18 mouse cellular contexts compared by ENCODE assay signal in genomic region chr2:69673723-69674122, GRCm38 (mm10). TPM values are rescaled to one million over a fixed set of nuclear protein-coding genes. Genes with fewer than 3 reads are reported as not detected.
DNase-seq lines count a peak whose midpoint lies in the region; ATAC-seq and TF ChIP-seq lines count a peak whose summit lies in the region.
"Had no signal": no experiment of that assay in that cellular context is flagged by ENCODE, and none has a peak within 500 bp of the region (broad histone marks: within the 10 kb centered on the region; RNA-seq: fewer than 3 reads in every experiment).

No protein-coding gene starts in this region.

- no peak overlapping the region for H3K9ac ChIP-seq in heart, adult 2 months (ENCODE audit: low read depth, low read length)
- H3K9ac ChIP-seq in heart, postnatal 0 days (replicated peaks; ENCODE audit: low read depth, low read length): peak overlapping the region; percentile 72
- no peak overlapping the region for H3K9ac ChIP-seq in hindbrain, embryonic 13.5 days
- H3K9ac ChIP-seq: hindbrain, embryonic 14.5 days had no signal

- H3K4me2 ChIP-seq in heart, postnatal 0 days (ENCODE audit: low read depth, low read length): peak overlapping the region; percentile 67
- no peak overlapping the region for H3K4me2 ChIP-seq in hindbrain, embryonic 13.5 days
- H3K4me2 ChIP-seq: hindbrain, embryonic 14.5 days; liver, embryonic 11.5 days had no signal

- no peak for ATAC-seq in heart, postnatal 0 days (ENCODE audit: insufficient read depth, low read depth)
- ATAC-seq in hindbrain, embryonic 13.5 days (ENCODE audit: low FRiP score): no peak
- ATAC-seq: midbrain, embryonic 16.5 days had no signal

- TF ChIP-seq EP300 in heart, adult 2 months (IDR thresholded peaks at IDR 0.05; ENCODE audit: insufficient read depth, low read depth, low read length): no peak
- TF ChIP-seq EP300 in heart, postnatal 0 days (IDR thresholded peaks at IDR 0.05; ENCODE audit: low read depth): no peak

- H3K4me1 ChIP-seq in heart, adult 2 months (ENCODE audit: control insufficient read depth, insufficient read depth, low read length): no peaks in the 10 kb centered on the region
- peaks cover 3% of the 10 kb centered on the region; the same call in 1 of the 2 replicates for H3K4me1 ChIP-seq in heart, postnatal 0 days (ENCODE audit: control insufficient read depth, insufficient read depth)
- H3K4me1 ChIP-seq in heart, embryonic 10.5 days: peaks cover 4% of the 10 kb centered on the region; the same call in 1 of the 2 replicates
- H3K4me1 ChIP-seq in hindbrain, embryonic 13.5 days (replicated peaks): no peaks in the 10 kb centered on the region

- TF ChIP-seq CTCF in heart, adult 2 months (IDR thresholded peaks at IDR 0.05): no peak
- no peak for TF ChIP-seq CTCF in heart, postnatal 0 days (IDR thresholded peaks at IDR 0.05; ENCODE audit: low read depth)

- intact Hi-C loops in heart, adult 2 months (cut with DNase I): no loop called here
- intact Hi-C loops in heart, postnatal 25 days (cut with DNase I): no loop called here

- WGBS in heart, adult 2 months: 45% methylated on average over 5 of the region's 5 CpGs
- WGBS in heart, postnatal 0 days: 32% methylated on average over 5 of the region's 5 CpGs
- 38% methylated on average over 5 of the region's 5 CpGs for WGBS in heart, embryonic 10.5 days
- WGBS in hindbrain, embryonic 13.5 days: 62% methylated on average over 5 of the region's 5 CpGs

- DNase-seq in heart, adult 2 months: no peak
- DNase-seq in heart, postnatal 25 days (ENCODE audit: low spot score): no peak
- peak; percentile 20 for DNase-seq in heart, postnatal 0 days (ENCODE audit: low spot score)
- no peak for DNase-seq in heart, embryonic 10.5 days (ENCODE audit: low spot score)
- DNase-seq in gastrocnemius, adult 8-10 months (ENCODE audit: low spot score in 2 of 2): peak; percentile 20 to 46
- peak; percentile 64 for DNase-seq in skeletal muscle tissue, adult 2 months (ENCODE audit: low read depth, low spot score)
- DNase-seq: adrenal gland, adult 2 months; cerebellum, adult 11 months; kidney, adult 9 months; lung, adult 18-20 months; lung, postnatal 4 days; right cerebral cortex, postnatal 14 days; thymus, adult 2 months had no signal

- peak overlapping the region; percentile 9; the same call in 1 of the 2 replicates for H3K27ac ChIP-seq in heart, adult 2 months
- peak overlapping the region; percentile 86; the same call in 1 of the 2 replicates for H3K27ac ChIP-seq in heart, postnatal 0 days (ENCODE audit: low read depth)
- no peak overlapping the region; the same call in 1 of the 2 replicates for H3K27ac ChIP-seq in heart, embryonic 10.5 days
- no peak overlapping the region for H3K27ac ChIP-seq in hindbrain, embryonic 13.5 days
- H3K27ac ChIP-seq: hindbrain, embryonic 14.5 days had no signal

- H3K79me2 ChIP-seq in heart, adult 2 months (replicated peaks; ENCODE audit: control insufficient read depth, insufficient read depth, low read length): no peaks in the 10 kb centered on the region

- H3K4me3 ChIP-seq in heart, adult 2 months: peak overlapping the region; percentile 39
- H3K4me3 ChIP-seq in heart, postnatal 0 days (ENCODE audit: low read depth, low read length): peak overlapping the region; percentile 53
- H3K4me3 ChIP-seq in heart, embryonic 10.5 days: no peak overlapping the region
- H3K4me3 ChIP-seq in hindbrain, embryonic 13.5 days: no peak overlapping the region

- H3K36me3 ChIP-seq in heart, adult 2 months (ENCODE audit: control insufficient read depth, insufficient read depth, low read length): no peaks in the 10 kb centered on the region
- peaks cover 16% of the 10 kb centered on the region for H3K36me3 ChIP-seq in heart, postnatal 0 days (replicated peaks; ENCODE audit: control insufficient read depth, insufficient read depth, low read length)
- H3K36me3 ChIP-seq in heart, embryonic 10.5 days: peaks cover 5% of the 10 kb centered on the region; the same call in 1 of the 2 replicates
- H3K36me3 ChIP-seq in hindbrain, embryonic 13.5 days: no peaks in the 10 kb centered on the region

- no peaks in the 10 kb centered on the region for H3K9me3 ChIP-seq in heart, postnatal 0 days (replicated peaks; ENCODE audit: control insufficient read depth, low read length)
- H3K9me3 ChIP-seq in heart, embryonic 10.5 days: no peaks in the 10 kb centered on the region
- H3K9me3 ChIP-seq in hindbrain, embryonic 13.5 days: no peaks in the 10 kb centered on the region

- TF ChIP-seq POLR2A in heart, adult 2 months (IDR thresholded peaks at IDR 0.05; ENCODE audit: insufficient read depth, low read depth, low read length): no peak

- no peaks in the 10 kb centered on the region for H3K27me3 ChIP-seq in heart, adult 2 months (ENCODE audit: control insufficient read depth, insufficient read depth, low read length)
- H3K27me3 ChIP-seq in heart, postnatal 0 days (ENCODE audit: control insufficient read depth, insufficient read depth, low read length): no peaks in the 10 kb centered on the region
- no peaks in the 10 kb centered on the region for H3K27me3 ChIP-seq in heart, embryonic 10.5 days (ENCODE audit: insufficient read depth, poor library complexity, severe bottlenecking)
- H3K27me3 ChIP-seq in hindbrain, embryonic 13.5 days: no peaks in the 10 kb centered on the region

RNA-seq across cellular contexts. Expression of gene Klhl41, which starts 3.8 kb away (rescaled TPM):
- 10 to 100 TPM; 67.3 to 75.7 TPM for total RNA-seq in heart, adult 2 months (2021)
- 19.3 and 40.7 TPM in 2 replicates for polyA plus RNA-seq in heart, adult 2 months (2012; rRNA removed)
- 10 to 100 TPM; 69.8 to 78.5 TPM for total RNA-seq in heart, postnatal 25 days (2021)
- total RNA-seq in heart, postnatal 0 days (2014; rRNA removed; ENCODE audit: low replicate concordance): 26.5 and 42.0 TPM in 2 replicates
- 35.4 and 36.9 TPM in 2 replicates for polyA plus RNA-seq in heart, postnatal 0 days (2015; fragmentation: Nextera tagmentation; extraction: Ambion mirVana)
- 8.3 and 15.4 TPM in 2 replicates for polyA plus RNA-seq in heart, embryonic 10.5 days (2016; fragmentation: Nextera tagmentation; extraction: Ambion mirVana)
- total RNA-seq in gastrocnemius, adult 8-10 months (2022): 100 to 1,000 TPM; 595 to 639 (median 634) TPM
- polyA plus RNA-seq in hindbrain, embryonic 13.5 days (2015; fragmentation: Nextera tagmentation; extraction: Ambion mirVana): 0.36 and 0.48 TPM in 2 replicates
- total RNA-seq: neutrophil, adult 5-6 weeks had no signal

RNA-seq across cellular contexts. Expression of gene Bbs5, which starts 26.8 kb away (rescaled TPM):
- total RNA-seq in heart, adult 2 months (2021): 1 to 10 TPM; 5.1 to 5.2 TPM
- polyA plus RNA-seq in heart, adult 2 months (2012; rRNA removed): 1.6 and 2.0 TPM in 2 replicates
- 1 to 10 TPM; 4.2 to 5.1 TPM for total RNA-seq in heart, postnatal 25 days (2021)
- total RNA-seq in heart, postnatal 0 days (2014; rRNA removed; ENCODE audit: low replicate concordance): 3.2 and 6.0 TPM in 2 replicates
- polyA plus RNA-seq in heart, postnatal 0 days (2015; fragmentation: Nextera tagmentation; extraction: Ambion mirVana): 8.6 and 10.4 TPM in 2 replicates
- 14.5 and 15.9 TPM in 2 replicates for polyA plus RNA-seq in heart, embryonic 10.5 days (2016; fragmentation: Nextera tagmentation; extraction: Ambion mirVana)
- 1 to 10 TPM; 2.9 to 3.4 (median 3.2) TPM for total RNA-seq in gastrocnemius, adult 8-10 months (2022)
- 23.5 and 28.1 TPM in 2 replicates for polyA plus RNA-seq in hindbrain, embryonic 13.5 days (2015; fragmentation: Nextera tagmentation; extraction: Ambion mirVana)
- total RNA-seq: neutrophil, adult 5-6 weeks had no signal

RNA-seq across cellular contexts. Expression of gene Fastkd1, which starts 39.6 kb away (rescaled TPM):
- 10 to 100 TPM; 27.1 to 33.1 TPM for total RNA-seq in heart, adult 2 months (2021)
- polyA plus RNA-seq in heart, adult 2 months (2012; rRNA removed): 8.8 and 17.2 TPM in 2 replicates
- 10 to 100 TPM; 27.8 to 29.6 TPM for total RNA-seq in heart, postnatal 25 days (2021)
- 22.5 and 40.3 TPM in 2 replicates for total RNA-seq in heart, postnatal 0 days (2014; rRNA removed; ENCODE audit: low replicate concordance)
- polyA plus RNA-seq in heart, postnatal 0 days (2015; fragmentation: Nextera tagmentation; extraction: Ambion mirVana): 18.7 and 18.9 TPM in 2 replicates
- polyA plus RNA-seq in heart, embryonic 10.5 days (2016; fragmentation: Nextera tagmentation; extraction: Ambion mirVana): 19.5 and 23.0 TPM in 2 replicates
- total RNA-seq in gastrocnemius, adult 8-10 months (2022): 10 to 100 TPM; 12.4 to 19.4 (median 14.5) TPM
- 13.5 and 13.6 TPM in 2 replicates for polyA plus RNA-seq in hindbrain, embryonic 13.5 days (2015; fragmentation: Nextera tagmentation; extraction: Ambion mirVana)

RNA-seq across cellular contexts. Expression of gene Ppig, which starts 48.6 kb away (rescaled TPM):
- 10 to 100 TPM; 35.5 to 36.2 TPM for total RNA-seq in heart, adult 2 months (2021)
- 1.7 and 4.4 TPM in 2 replicates for polyA plus RNA-seq in heart, adult 2 months (2012; rRNA removed)
- total RNA-seq in heart, postnatal 25 days (2021): 10 to 100 TPM; 37.2 to 38.7 TPM
- total RNA-seq in heart, postnatal 0 days (2014; rRNA removed; ENCODE audit: low replicate concordance): 3.6 and 19.9 TPM in 2 replicates
- 87.8 and 91.6 TPM in 2 replicates for polyA plus RNA-seq in heart, postnatal 0 days (2015; fragmentation: Nextera tagmentation; extraction: Ambion mirVana)
- 98.0 and 114 TPM in 2 replicates for polyA plus RNA-seq in heart, embryonic 10.5 days (2016; fragmentation: Nextera tagmentation; extraction: Ambion mirVana)
- 10 to 100 TPM; 27.8 to 38.6 (median 29.7) TPM for total RNA-seq in gastrocnemius, adult 8-10 months (2022)
- polyA plus RNA-seq in hindbrain, embryonic 13.5 days (2015; fragmentation: Nextera tagmentation; extraction: Ambion mirVana): 136 and 143 TPM in 2 replicates

Comparison
In these comparisons a context has a peak if more than half of its experiments do, and no peak if none do; other contexts are left out.
1. DNase-seq: peak in heart, postnatal 0 days (single experiment), gastrocnemius, adult 8-10 months (2 of 2) and skeletal muscle tissue, adult 2 months (single experiment); none in heart, adult 2 months (0 of 2), heart, postnatal 25 days (single experiment) and heart, embryonic 10.5 days (single experiment).
2. H3K27ac ChIP-seq: peak in heart, adult 2 months (single experiment) and heart, postnatal 0 days (single experiment); none in heart, embryonic 10.5 days (single experiment) and hindbrain, embryonic 13.5 days (single experiment).
3. H3K4me3 ChIP-seq: peak in heart, adult 2 months (single experiment) and heart, postnatal 0 days (single experiment); none in heart, embryonic 10.5 days (single experiment) and hindbrain, embryonic 13.5 days (single experiment).
4. RNA of gene Klhl41, which starts 3.8 kb away (total RNA-seq): 595 to 639 TPM in gastrocnemius, adult 8-10 months; 69.8 to 78.5 TPM in heart, postnatal 25 days, 67.3 to 75.7 TPM in heart, adult 2 months and 26.5 to 42.0 TPM in heart, postnatal 0 days; every median in the first group is over 4 times any median in the second.